Mouse (Mus musculus): ENCODE measurements around the gene Ei24. TPM values are rescaled to one million over a fixed set of nuclear protein-coding genes. Genes with fewer than 3 reads are reported as not detected.

The Ei24 gene
- total RNA-seq, 4 experiments from 2014 or later = 64.5 to 70.2 (median 69.7) TPM

GRCm38 (mm10) chr9:36792191-36792590 lies 5.0 kb downstream of the Ei24 start:
- DNase-seq (ENCODE audit: low spot score) = no peak

- DNase-seq (ENCODE audit: low spot score) = no peak
Observed at GRCm38 (mm10) chr9:36783921-36784320, 13.3 kb downstream of the Ei24 start.

DNA sequence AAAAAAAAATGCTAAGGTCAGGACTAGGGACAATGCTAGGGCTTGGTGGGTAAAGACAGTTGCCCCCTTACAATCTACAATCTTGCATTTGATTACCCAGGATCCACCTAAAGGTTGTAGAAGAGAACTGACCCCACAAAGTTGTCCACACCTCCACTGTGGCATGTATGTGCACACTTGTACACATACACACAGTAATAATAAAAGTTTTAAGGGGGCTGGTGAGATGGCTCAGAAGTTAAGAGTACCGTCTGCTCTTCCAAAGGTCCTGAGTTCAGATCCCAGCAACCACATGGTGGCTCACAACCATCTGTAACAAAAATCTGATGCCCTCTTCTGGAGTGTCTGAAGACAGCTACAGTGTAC lies 28.2 kb downstream of the Ei24 start:
- no peak for DNase-seq (ENCODE audit: low spot score)

GRCm38 (mm10) chr9:36768156-36769047 lies 28.8 kb downstream of the Ei24 start:
- DNase-seq (ENCODE audit: low spot score) = no peak

GRCm38 (mm10) chr9:36767203-36768143 lies 29.7 kb downstream of the Ei24 start, which contains the start of gene Stt3a:
Stt3a (minus strand) TSS chr9:36767679.
- DNase-seq (ENCODE audit: low spot score) = peak; percentile 99

DNA sequence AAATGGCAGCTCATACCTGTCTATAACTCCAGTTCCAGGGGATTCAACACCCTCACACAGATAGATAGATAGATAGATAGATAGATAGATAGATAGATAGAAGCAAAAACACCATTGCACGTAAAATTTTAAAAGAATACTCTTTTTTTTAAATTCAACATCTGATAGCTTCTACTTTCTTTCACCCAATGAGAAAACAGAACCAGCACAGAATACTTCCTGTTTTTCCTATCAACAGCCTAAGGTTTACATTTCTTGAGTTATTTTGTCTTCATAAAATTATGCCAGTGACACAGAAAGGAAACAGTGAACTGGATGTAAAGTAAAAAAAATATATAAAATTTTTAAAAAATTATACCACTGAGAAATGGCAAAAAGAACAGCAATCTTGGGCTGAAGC lies 32.8 kb downstream of the Ei24 start:
- DNase-seq (ENCODE audit: low spot score) = no peak

Other genes starting within 250 kb of the Ei24 start
- not detected for gene Gm17689, start 214.8 kb downstream of the Ei24 start, total RNA-seq (2022)
- gene A630095E13Rik, start 154.0 kb downstream of the Ei24 start, total RNA-seq (2022) = not detected
- not detected for gene Acrv1, start 104.2 kb downstream of the Ei24 start, total RNA-seq (2022)
- gene Chek1, start 70.3 kb downstream of the Ei24 start, total RNA-seq (2022) = under 1 TPM; 0.19 to 0.86 (median 0.35) TPM
- 10 to 100 TPM; 51.1 to 59.0 (median 56.2) TPM for gene Stt3a, start 29.7 kb downstream of the Ei24 start, total RNA-seq (2022)
- 1 to 10 TPM; 1.9 to 4.7 (median 2.2) TPM for gene Fez1, start 24.5 kb upstream of the Ei24 start, total RNA-seq (2022)